Mouse (Mus musculus) liver, embryonic 11.5 days (tissue): ENCODE results near the gene Fam207a. TPM values are rescaled to one million over a fixed set of nuclear protein-coding genes. Genes with fewer than 3 reads are reported as not detected.

Experiments
- ATAC-seq: fragments of 200-750 bp; cut with Nextera tagmentation; replicated peaks from 2 replicates; pipeline ENCODE4 v1.8.0; 2017; ENCODE audit warnings: moderate number of reproducible peaks, mild to moderate bottlenecking, moderate TSS enrichment, moderate library complexity; ENCODE audit not compliant: low FRiP score
- DNase-seq: peaks from one replicate; pipeline ENCODE4 v3.0.0-alpha.2; 2017; ENCODE audit warnings: low spot score
- H3K27ac ChIP-seq: fragments of 300-500 bp; sonication (generic); 2 replicates; pipeline ENCODE4 v1.5.1; 2014; ENCODE audit warnings: mild to moderate bottlenecking, low read depth, low read length, control low read depth
- H3K27me3 ChIP-seq: fragments of 300-500 bp; sonication (generic); replicated peaks from 2 replicates; pipeline ENCODE4 v1.6.1; 2014; ENCODE audit warnings: low read length, mixed read lengths; ENCODE audit not compliant: control insufficient read depth, insufficient read depth
- H3K36me3 ChIP-seq: fragments of 300-500 bp; sonication (generic); 2 replicates; pipeline ENCODE4 v1.6.1; 2014; ENCODE audit warnings: mild to moderate bottlenecking, low read length, moderate library complexity, mixed read lengths; ENCODE audit not compliant: control insufficient read depth, insufficient read depth
- H3K4me1 ChIP-seq: fragments of 300-500 bp; sonication (generic); replicated peaks from 2 replicates; pipeline ENCODE4 v1.6.1; 2014; ENCODE audit warnings: low read length, mixed read lengths; ENCODE audit not compliant: control insufficient read depth, insufficient read depth
- H3K4me2 ChIP-seq: fragments of 300-500 bp; sonication (generic); 2 replicates; pipeline ENCODE4 v1.6.1; 2014; ENCODE audit warnings: mild to moderate bottlenecking, control low read depth, moderate library complexity
- H3K4me3 ChIP-seq: fragments of 300-500 bp; sonication (generic); 2 replicates; pipeline ENCODE4 v1.5.1; 2014; ENCODE audit warnings: low read depth, low read length, control low read depth
- H3K9ac ChIP-seq: fragments of 300-500 bp; sonication (generic); 2 replicates; pipeline ENCODE4 v1.6.1; 2014; ENCODE audit warnings: low read depth, low read length, control low read depth
- H3K9me3 ChIP-seq: fragments of 300-500 bp; sonication (generic); 2 replicates; pipeline ENCODE4 v1.6.1; 2016; ENCODE audit warnings: low read length, inconsistent platforms, mixed read lengths; ENCODE audit not compliant: control insufficient read depth
- WGBS: fragments of 180-500 bp; shearing (Covaris S2); extraction: QIAGEN DNeasy Blood & Tissue Kit; methylation state at CpG from one replicate; pipeline ENCODE4 v1.1.7; 2014; 5-methylcytosine and 5-hydroxymethylcytosine counted together
- polyA plus RNA-seq: library from polyadenylated mRNA; unstranded; fragments of >200 nt; fragmentation: Nextera tagmentation; extraction: Ambion mirVana; gene quantifications from 2 replicates; pipeline ENCODE4 v1.2.1, GENCODE M21; 2014

The Fam207a gene
- polyA plus RNA-seq, 1 experiment from 2014 or later, result 47.4 TPM

- no peaks in the 10 kb centered on the region for H3K9me3 ChIP-seq
- 77% methylated on average over 11 of the region's 11 CpGs for WGBS
- no peak overlapping the region for H3K4me3 ChIP-seq
- H3K27me3 ChIP-seq, result no peaks in the 10 kb centered on the region
- H3K9ac ChIP-seq, result no peak overlapping the region
- H3K36me3 ChIP-seq, result no peaks in the 10 kb centered on the region
- no peak for ATAC-seq
- H3K27ac ChIP-seq, result no peak overlapping the region
- DNase-seq, result no peak
- no peaks in the 10 kb centered on the region for H3K4me1 ChIP-seq
- no peak overlapping the region for H3K4me2 ChIP-seq
These were observed 21.9 kb upstream of the Fam207a start for GRCm38 (mm10) chr10:77537215-77538209.

- H3K4me1 ChIP-seq, result peaks cover 3% of the 10 kb centered on the region; the same call in 1 of the 2 replicates
- H3K36me3 ChIP-seq, result no peaks in the 10 kb centered on the region
- ATAC-seq (no peak), DNase-seq (no peak)
- H3K27ac ChIP-seq, result no peak overlapping the region
- H3K4me2 ChIP-seq, result no peak overlapping the region
- H3K9ac ChIP-seq, result no peak overlapping the region
- 54% methylated on average over 8 of the region's 8 CpGs for WGBS
- no peak overlapping the region for H3K4me3 ChIP-seq
- no peaks in the 10 kb centered on the region for H3K9me3 ChIP-seq
- H3K27me3 ChIP-seq, result no peaks in the 10 kb centered on the region
These were observed 21.1 kb upstream of the Fam207a start for GRCm38 (mm10) chr10:77536727-77537126.

- Histone ChIP-seq H3K9ac (no peak overlapping the region), H3K4me3 (no peak overlapping the region), H3K4me1 (peaks cover 25% of the 10 kb centered on the region), H3K4me2 (peak overlapping the region; percentile 61), H3K27ac (peak overlapping the region; percentile 78), H3K36me3 (no peaks in the 10 kb centered on the region), H3K9me3 (no peaks in the 10 kb centered on the region), H3K27me3 (no peaks in the 10 kb centered on the region)
- DNase-seq (no peak), ATAC-seq (peak; percentile 33; the same call in 1 of the 2 replicates)
- 50% methylated on average over 1 of the region's 1 CpGs for WGBS
These were observed 16.4 kb upstream of the Fam207a start for GRCm38 (mm10) chr10:77532020-77532413.

GRCm38 (mm10) chr10:77531026-77532019 is 15.7 kb upstream of the Fam207a start:
- Histone ChIP-seq H3K27ac (peak overlapping the region; percentile 78), H3K9me3 (no peaks in the 10 kb centered on the region), H3K27me3 (no peaks in the 10 kb centered on the region), H3K4me1 (peaks cover 25% of the 10 kb centered on the region), H3K9ac (peak overlapping the region; percentile 64), H3K36me3 (no peaks in the 10 kb centered on the region), H3K4me2 (peak overlapping the region; percentile 61), H3K4me3 (peak overlapping the region; percentile 43)
- DNase-seq (peak; percentile 46), ATAC-seq (peak; percentile 77)
- WGBS, result 36% methylated on average over 6 of the region's 6 CpGs

GRCm38 (mm10) chr10:77530140-77530539 is 14.6 kb upstream of the Fam207a start, which contains the start of gene Itgb2:
Itgb2 (plus strand) TSS chr10:77530252.
- Histone ChIP-seq H3K36me3 (no peaks in the 10 kb centered on the region), H3K4me3 (peak within 1 kb of the TSS; percentile 43), H3K4me1 (peaks cover 25% of the 10 kb centered on the region), H3K9me3 (no peaks in the 10 kb centered on the region), H3K27ac (peak within 1 kb of the TSS; percentile 78), H3K4me2 (peak within 1 kb of the TSS; percentile 61), H3K9ac (peak within 1 kb of the TSS; percentile 64), H3K27me3 (no peaks in the 10 kb centered on the region)
- ATAC-seq, result peak; percentile 40; the same call in 1 of the 2 replicates
- 34% methylated on average over 9 of the region's 9 CpGs for WGBS
- DNase-seq, result no peak

GRCm38 (mm10) chr10:77528634-77529033 is 13.0 kb upstream of the Fam207a start:
- 74% methylated on average over 6 of the region's 6 CpGs for WGBS
- Histone ChIP-seq H3K4me3 (no peak overlapping the region), H3K27me3 (no peaks in the 10 kb centered on the region), H3K9ac (no peak overlapping the region), H3K4me1 (peaks cover 25% of the 10 kb centered on the region), H3K36me3 (no peaks in the 10 kb centered on the region), H3K4me2 (no peak overlapping the region), H3K27ac (no peak overlapping the region), H3K9me3 (no peaks in the 10 kb centered on the region)
- ATAC-seq (no peak), DNase-seq (no peak)

GRCm38 (mm10) chr10:77526488-77526887 is 10.9 kb upstream of the Fam207a start:
- Histone ChIP-seq H3K9me3 (no peaks in the 10 kb centered on the region), H3K36me3 (no peaks in the 10 kb centered on the region), H3K27ac (no peak overlapping the region), H3K4me2 (no peak overlapping the region), H3K27me3 (no peaks in the 10 kb centered on the region), H3K9ac (no peak overlapping the region), H3K4me1 (peaks cover 26% of the 10 kb centered on the region), H3K4me3 (no peak overlapping the region)
- DNase-seq (no peak), ATAC-seq (no peak)
- 75% methylated on average over 2 of the region's 2 CpGs for WGBS

- peaks cover 7% of the 10 kb centered on the region for H3K4me1 ChIP-seq
- no peak overlapping the region for H3K27ac ChIP-seq
- DNase-seq (no peak), ATAC-seq (no peak)
- no peaks in the 10 kb centered on the region for H3K27me3 ChIP-seq
- 43% methylated on average over 7 of the region's 7 CpGs for WGBS
- H3K36me3 ChIP-seq, result no peaks in the 10 kb centered on the region
- H3K4me2 ChIP-seq, result peak overlapping the region; percentile 57
- H3K9ac ChIP-seq, result no peak overlapping the region
- H3K9me3 ChIP-seq, result no peaks in the 10 kb centered on the region
- no peak overlapping the region for H3K4me3 ChIP-seq
These were observed 7.7 kb upstream of the Fam207a start for GRCm38 (mm10) chr10:77523321-77523720.
